Mouse (Mus musculus) forebrain, postnatal 0 days (tissue): ENCODE measurements around the gene Fam241a. TPM values are rescaled to one million over a fixed set of nuclear protein-coding genes. Genes with fewer than 3 reads are reported as not detected.

ENCODE experiments used
- ATAC-seq: fragments of 200-750 bp; cut with Nextera tagmentation; 2 replicates; pipeline ENCODE4 v1.8.0; 2017; ENCODE audit warnings: mild to moderate bottlenecking, moderate library complexity
- DNase-seq: peaks from one replicate; pipeline ENCODE4 v3.0.0-alpha.2; 2015
- H3K27ac ChIP-seq: fragments of 300-500 bp; sonication (generic); 2 replicates; pipeline ENCODE4 v1.5.1; 2014; ENCODE audit warnings: low read depth, mild to moderate bottlenecking, antibody characterized with exemption, low read length, moderate library complexity, mixed read lengths
- H3K27me3 ChIP-seq: fragments of 300-500 bp; sonication (generic); 2 replicates; pipeline ENCODE4 v1.6.1; 2014; ENCODE audit warnings: mild to moderate bottlenecking, low read length, mixed read lengths; ENCODE audit not compliant: insufficient read depth
- H3K36me3 ChIP-seq: fragments of 300-500 bp; sonication (generic); 2 replicates; pipeline ENCODE4 v1.6.1; 2014; ENCODE audit warnings: mild to moderate bottlenecking, moderate library complexity; ENCODE audit not compliant: insufficient read depth
- H3K4me1 ChIP-seq: fragments of 300-500 bp; sonication (generic); 2 replicates; pipeline ENCODE4 v1.6.1; 2014; ENCODE audit warnings: antibody characterized with exemption; ENCODE audit not compliant: insufficient read depth
- H3K4me2 ChIP-seq: fragments of 300-500 bp; sonication (generic); 2 replicates; pipeline ENCODE4 v1.6.1; 2014; ENCODE audit warnings: low read depth, mild to moderate bottlenecking, moderate library complexity
- H3K4me3 ChIP-seq: fragments of 300-500 bp; sonication (generic); 2 replicates; pipeline ENCODE4 v1.5.1; 2014; ENCODE audit warnings: low read depth, low read length, mixed read lengths
- H3K9ac ChIP-seq: fragments of 300-500 bp; sonication (generic); 2 replicates; pipeline ENCODE4 v1.6.1; 2014; ENCODE audit warnings: mild to moderate bottlenecking
- H3K9me3 ChIP-seq: fragments of 300-500 bp; sonication (generic); 2 replicates; pipeline ENCODE4 v1.6.1; 2016; ENCODE audit warnings: low read length
- CTCF ChIP-seq: sonication (generic); IDR thresholded peaks from 2 replicates; pipeline ENCODE4 v1.5.1; 2016; ENCODE audit warnings: antibody characterized with exemption, control low read depth, low read depth
- WGBS: fragments of 180-500 bp; shearing (Covaris S2); extraction: QIAGEN DNeasy Blood & Tissue Kit; methylation state at CpG from one replicate; pipeline ENCODE4 v1.1.7; 2014; 5-methylcytosine and 5-hydroxymethylcytosine counted together
- polyA plus RNA-seq: library from polyadenylated mRNA; unstranded; fragments of >200 nt; fragmentation: Nextera tagmentation; extraction: Ambion mirVana; gene quantifications from 2 replicates; pipeline ENCODE4 v1.2.1, GENCODE M21; 2015
- total RNA-seq: library from RNA; depleted of rRNA; stranded (reverse); fragments of >200 nt; gene quantifications from 2 replicates; pipeline ENCODE4 v1.2.3, GENCODE M21; 2014; rRNA removed

Fam241a gene
- total and polyA plus RNA-seq, 2 experiments from 2014 or later: 7.4 to 13.7 TPM

DNA sequence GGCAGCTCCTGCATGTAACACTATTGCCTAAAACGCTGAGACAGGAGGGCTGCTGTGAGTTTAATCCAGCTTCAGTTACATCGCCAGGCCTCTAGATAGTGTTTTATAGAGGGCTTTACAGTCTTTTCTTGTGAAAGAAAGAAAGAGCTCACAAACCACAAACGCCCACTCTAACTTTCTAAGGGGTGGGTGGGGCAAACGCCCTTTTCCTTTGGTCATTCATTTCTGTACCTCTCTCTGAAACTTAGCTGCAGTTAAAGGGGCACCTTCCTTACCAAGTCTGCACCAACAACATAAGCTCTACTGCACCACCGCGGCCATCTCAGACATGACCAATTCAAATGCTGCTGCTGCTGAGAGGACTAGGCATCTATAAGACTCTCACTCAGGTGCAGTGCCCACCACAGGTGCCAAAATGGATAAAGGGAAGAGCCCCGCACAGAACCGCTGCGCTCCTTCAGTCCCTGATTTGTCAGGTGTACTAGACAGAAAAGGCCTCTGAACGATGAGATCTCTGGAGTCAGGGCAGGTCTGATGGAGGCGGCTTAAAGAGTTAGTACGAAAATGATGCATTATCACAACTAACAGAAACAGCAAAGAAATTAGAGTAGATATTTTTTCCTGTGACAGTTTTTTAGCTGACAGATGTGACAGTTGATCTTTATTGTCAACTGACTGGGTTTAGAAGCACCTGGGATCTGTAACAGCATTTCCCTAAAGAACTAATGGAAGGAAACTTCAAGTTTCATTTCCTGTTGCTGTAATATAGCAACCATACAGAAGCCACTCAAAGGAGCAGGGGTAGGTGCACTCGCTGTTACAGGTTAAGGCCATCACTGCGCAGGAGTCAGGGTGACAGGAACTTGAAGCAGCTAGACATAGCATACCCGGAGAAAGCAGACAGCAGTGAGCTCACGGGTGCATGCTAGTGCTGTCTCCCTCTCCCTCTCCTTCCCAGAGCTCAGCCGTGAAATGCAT lies 71.9 kb downstream of the Fam241a start:
- 72% methylated on average over 17 of the region's 17 CpGs for WGBS
- Histone ChIP-seq H3K36me3 (peaks cover 9% of the 10 kb centered on the region; the same call in 1 of the 2 replicates), H3K9me3 (no peaks in the 10 kb centered on the region), H3K4me3 (no peak overlapping the region), H3K4me1 (no peaks in the 10 kb centered on the region), H3K9ac (no peak overlapping the region), H3K27ac (no peak overlapping the region), H3K4me2 (no peak overlapping the region), H3K27me3 (no peaks in the 10 kb centered on the region)
- no peak for DNase-seq
- TF ChIP-seq CTCF: no peak
- no peak for ATAC-seq

DNA sequence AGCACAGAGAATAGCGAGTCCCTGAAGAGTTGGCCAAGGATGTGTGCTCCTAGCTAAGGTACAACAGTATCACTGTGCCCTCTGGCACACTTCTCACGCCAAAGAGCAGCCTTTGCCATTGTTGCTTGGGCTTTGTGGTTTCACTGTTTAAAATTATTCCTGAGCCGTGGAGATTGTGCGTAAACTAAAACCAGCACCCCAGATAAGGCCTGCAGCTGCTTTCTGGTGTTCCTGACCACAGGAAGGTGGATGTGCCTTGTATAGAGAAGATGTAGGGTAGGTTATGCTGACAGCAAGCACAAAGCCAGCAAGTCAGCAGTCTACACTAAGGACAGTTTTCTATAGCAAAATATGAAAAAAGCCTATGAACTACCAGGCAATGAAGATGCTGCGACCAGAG lies 74.9 kb downstream of the Fam241a start:
- Histone ChIP-seq H3K9ac (no peak overlapping the region), H3K9me3 (no peaks in the 10 kb centered on the region), H3K27me3 (no peaks in the 10 kb centered on the region), H3K4me1 (no peaks in the 10 kb centered on the region), H3K4me3 (no peak overlapping the region), H3K36me3 (peaks cover 22% of the 10 kb centered on the region; the same call in 1 of the 2 replicates), H3K27ac (no peak overlapping the region), H3K4me2 (no peak overlapping the region)
- TF ChIP-seq CTCF: no peak
- no peak for DNase-seq
- 84% methylated on average over 5 of the region's 5 CpGs for WGBS
- no peak for ATAC-seq

DNA sequence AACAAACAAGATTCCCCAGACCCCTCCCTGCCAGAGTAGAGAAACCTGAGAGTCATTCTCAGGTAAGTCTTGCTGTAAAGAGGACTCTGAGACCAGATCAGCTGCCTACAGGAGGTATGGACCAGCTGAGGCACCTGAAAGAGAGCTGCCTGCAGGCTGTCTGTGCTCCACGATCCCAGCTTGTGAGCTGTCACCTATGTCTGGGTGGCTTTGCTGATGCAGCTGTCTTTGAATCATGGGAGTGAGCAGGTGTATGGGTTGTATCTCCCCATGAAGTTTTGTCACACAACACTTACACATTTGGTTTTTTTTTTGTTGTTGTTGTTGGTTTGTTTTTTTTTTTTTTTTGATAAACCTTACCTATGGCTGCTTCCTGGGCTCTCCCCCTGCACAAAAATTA lies 75.7 kb downstream of the Fam241a start:
- Histone ChIP-seq H3K9ac (no peak overlapping the region), H3K4me2 (no peak overlapping the region), H3K9me3 (no peaks in the 10 kb centered on the region), H3K27me3 (no peaks in the 10 kb centered on the region), H3K36me3 (peaks cover 23% of the 10 kb centered on the region; the same call in 1 of the 2 replicates), H3K4me3 (no peak overlapping the region), H3K27ac (no peak overlapping the region), H3K4me1 (no peaks in the 10 kb centered on the region)
- 89% methylated on average over 1 of the region's 1 CpGs for WGBS
- ATAC-seq: no peak
- no peak for TF ChIP-seq CTCF
- no peak for DNase-seq

Other genes starting within 250 kb of the Fam241a start
- gene Alpk1, start 115.8 kb downstream of the Fam241a start, total RNA-seq: 1.3 and 3.5 TPM in 2 replicates
- gene Alpk1, start 115.8 kb downstream of the Fam241a start, polyA plus RNA-seq: 0.30 and 0.39 TPM in 2 replicates
- 2.4 and 4.2 TPM in 2 replicates for gene Tifa, start 106.5 kb downstream of the Fam241a start, total RNA-seq
- gene Tifa, start 106.5 kb downstream of the Fam241a start, polyA plus RNA-seq: 2.6 and 2.7 TPM in 2 replicates
- gene Ap1ar, start 58.8 kb downstream of the Fam241a start, total RNA-seq: 119 and 124 TPM in 2 replicates
- gene Ap1ar, start 58.8 kb downstream of the Fam241a start, polyA plus RNA-seq: 44.7 and 68.0 TPM in 2 replicates